Mouse (Mus musculus) E14TG2a.4 (cell line): ENCODE results near the gene Actr3b.

Source experiments
- CTCF ChIP-seq: conservative IDR thresholded peaks from 2 replicates; pipeline ENCODE4 v1.5.1; 2014; ENCODE audit warnings: low read length
- NANOG ChIP-seq: IDR thresholded peaks from 2 replicates; pipeline ENCODE4 v1.6.1; 2014; ENCODE audit warnings: borderline replicate concordance, low read length, mixed read lengths
- POU5F1 ChIP-seq: IDR thresholded peaks from 2 replicates; pipeline ENCODE4 v1.6.1; 2014; ENCODE audit warnings: low read length, borderline replicate concordance

GRCm38 (mm10) chr5:25804569-25804968 is 44.8 kb downstream of the Actr3b start:
- TF ChIP-seq CTCF (no peak), NANOG (no peak), POU5F1 (no peak)
